Comparison of ENCODE assay signal across 7 mouse cellular contexts in the genomic region with DNA sequence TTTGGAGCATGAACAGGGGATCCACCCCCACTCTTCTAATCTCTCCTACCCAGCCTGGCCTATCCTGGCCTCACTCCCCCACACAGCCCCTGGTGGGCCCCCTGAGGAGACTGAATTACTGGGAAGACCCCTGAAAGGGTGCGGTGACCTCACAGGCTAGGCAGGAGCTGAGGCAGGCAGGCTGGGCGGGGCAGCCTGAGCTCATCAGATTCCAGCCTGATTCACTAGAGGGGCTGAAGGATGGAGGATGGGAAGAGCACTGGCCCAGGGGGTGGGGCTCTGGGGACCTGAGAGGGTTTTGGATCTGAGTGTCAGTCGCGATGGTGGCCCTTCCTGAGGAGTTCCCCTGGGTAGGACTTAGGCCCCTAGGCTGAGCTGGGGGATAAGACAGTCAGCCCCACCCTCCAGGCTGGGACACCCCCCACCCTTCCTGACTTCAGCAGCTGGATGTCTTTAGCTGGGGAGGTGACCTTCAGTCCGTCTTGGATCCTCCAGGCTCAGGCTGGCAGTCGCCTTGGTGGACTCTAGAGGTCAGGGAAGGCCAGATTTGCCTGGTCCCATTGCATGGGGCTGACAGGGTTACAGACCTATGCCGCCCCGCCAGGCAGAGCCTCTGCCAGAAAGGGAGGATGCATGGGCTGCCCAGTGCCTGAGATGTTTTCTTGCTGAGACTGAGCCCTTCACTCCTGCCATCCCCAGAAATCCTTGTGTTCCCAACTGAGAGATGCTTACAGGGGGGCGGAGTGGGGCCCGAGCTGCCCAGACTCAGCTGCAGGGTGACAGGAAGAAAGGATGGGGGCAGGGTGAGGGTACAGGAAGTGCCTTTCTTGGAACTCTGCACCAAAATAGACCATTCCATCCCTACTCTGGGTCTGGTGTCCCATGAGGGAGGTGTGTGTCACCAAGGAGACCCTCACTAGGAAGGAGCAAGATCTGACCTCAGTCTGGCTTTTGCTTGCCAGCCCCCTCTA. TPM values are rescaled to one million over a fixed set of nuclear protein-coding genes. Genes with fewer than 3 reads are reported as not detected.
DNase-seq lines count a peak whose midpoint lies in the region; ATAC-seq and TF ChIP-seq lines count a peak whose summit lies in the region.

No protein-coding gene starts in this region.

- H3ac ChIP-seq in C2C12 (ENCODE audit: control insufficient read depth, insufficient read length, low read depth), result peak overlapping the region; percentile 10

- H3K79me3 ChIP-seq in C2C12 (ENCODE audit: low read depth), result peaks cover 8% of the 10 kb centered on the region

- ATAC-seq in heart, embryonic 14.5 days (ENCODE audit: insufficient number of reproducible peaks, insufficient read depth, low FRiP score, low read depth), result no peak
- peak; percentile 33; the same call in 1 of the 2 replicates for ATAC-seq in limb, embryonic 15.5 days (ENCODE audit: insufficient number of reproducible peaks, low FRiP score, low TSS enrichment, low read depth)
- ATAC-seq in stomach, embryonic 16.5 days (ENCODE audit: insufficient read depth, low FRiP score), result peak; percentile 39

- no peak for TF ChIP-seq POLR2A in ES-Bruce4 (IDR thresholded peaks at IDR 0.05; ENCODE audit: insufficient read depth, low read length)

- H3K9ac ChIP-seq in ES-Bruce4 (ENCODE audit: low read depth, poor library complexity, severe bottlenecking), result no peak overlapping the region
- peak overlapping the region; percentile 14; the same call in 1 of the 2 replicates for H3K9ac ChIP-seq in heart, embryonic 14.5 days (ENCODE audit: low read length)
- H3K9ac ChIP-seq in limb, embryonic 15.5 days, result no peak overlapping the region; the same call in 1 of the 2 replicates
- peak overlapping the region; percentile 32 for H3K9ac ChIP-seq in stomach, embryonic 16.5 days (ENCODE audit: low read length)

- 15% methylated on average over 10 of the region's 10 CpGs for WGBS in heart, embryonic 14.5 days
- 24% methylated on average over 10 of the region's 10 CpGs for WGBS in limb, embryonic 15.5 days
- 15% methylated on average over 10 of the region's 10 CpGs for WGBS in stomach, embryonic 16.5 days

- peaks cover 15% of the 10 kb centered on the region for H3K79me2 ChIP-seq in C2C12 (ENCODE audit: control insufficient read depth, insufficient read depth)

- peaks cover 28% of the 10 kb centered on the region for H3K4me1 ChIP-seq in ES-Bruce4 (ENCODE audit: control insufficient read depth, insufficient read depth, low read length)
- H3K4me1 ChIP-seq in heart, embryonic 14.5 days (ENCODE audit: control insufficient read depth in 2 of 2, insufficient read depth in 2 of 2, low read length in 2 of 2), result peaks cover 23 to 25% of the 10 kb centered on the region in 2 experiments
- H3K4me1 ChIP-seq in limb, embryonic 15.5 days, result peaks cover 46% of the 10 kb centered on the region
- H3K4me1 ChIP-seq in stomach, embryonic 16.5 days (ENCODE audit: control insufficient read depth, insufficient read depth, low read length), result peaks cover 40% of the 10 kb centered on the region

- no peaks in the 10 kb centered on the region for H3K27me3 ChIP-seq in C2C12 (ENCODE audit: control insufficient read depth, insufficient read depth, insufficient read length)
- H3K27me3 ChIP-seq in ES-Bruce4 (ENCODE audit: control insufficient read depth, insufficient read depth, low read length, poor library complexity, severe bottlenecking), result no peaks in the 10 kb centered on the region
- no peaks in the 10 kb centered on the region for H3K27me3 ChIP-seq in heart, embryonic 14.5 days (ENCODE audit: control insufficient read depth, insufficient read depth, low read length)
- H3K27me3 ChIP-seq in limb, embryonic 15.5 days, result peaks cover 1% of the 10 kb centered on the region; the same call in 1 of the 2 replicates
- no peaks in the 10 kb centered on the region for H3K27me3 ChIP-seq in stomach, embryonic 16.5 days (ENCODE audit: control insufficient read depth, insufficient read depth, low read length)

- TF ChIP-seq EP300 in ES-Bruce4 (IDR thresholded peaks at IDR 0.05; ENCODE audit: insufficient read depth, low read depth, low read length), result peak; percentile 31; the same call in 1 of the 2 replicates

- no peak overlapping the region for H3K4me2 ChIP-seq in heart, embryonic 14.5 days (ENCODE audit: low read length)
- no peak overlapping the region for H3K4me2 ChIP-seq in limb, embryonic 15.5 days
- H3K4me2 ChIP-seq in stomach, embryonic 16.5 days (ENCODE audit: low read depth, low read length), result peak overlapping the region; percentile 23; the same call in 1 of the 2 replicates

- TF ChIP-seq CTCF in C2C12 (IDR thresholded peaks at IDR 0.05; ENCODE audit: control insufficient read depth, insufficient read depth, insufficient read length) (no peak), ES-Bruce4 (IDR thresholded peaks at IDR 0.05; ENCODE audit: low read depth, low read length) (no peak)

- H3K27ac ChIP-seq in ES-Bruce4 (ENCODE audit: insufficient read depth, low read length), result peak overlapping the region; percentile 79
- peak overlapping the region in 1 of 2 experiments; percentile 31; a peak in 1 of 4 replicates for H3K27ac ChIP-seq in heart, embryonic 14.5 days (replicated peaks in 1 of 2; ENCODE audit: control insufficient read depth in 1 of 2, insufficient read depth in 1 of 2, low read depth in 2 of 2, low read length in 2 of 2)
- peak overlapping the region; percentile 48 for H3K27ac ChIP-seq in limb, embryonic 15.5 days
- H3K27ac ChIP-seq in stomach, embryonic 16.5 days (ENCODE audit: low read length), result peak overlapping the region; percentile 56

- DNase-seq in thymus, postnatal 4 days, result no peak
- DNase-seq in layer of hippocampus, postnatal 36 days, result no peak

- H3K36me3 ChIP-seq in C2C12 (ENCODE audit: control insufficient read depth, insufficient read depth), result peaks cover 25% of the 10 kb centered on the region
- H3K36me3 ChIP-seq in ES-Bruce4 (ENCODE audit: control insufficient read depth, insufficient read depth, low read length, poor library complexity, severe bottlenecking), result no peaks in the 10 kb centered on the region
- no peaks in the 10 kb centered on the region for H3K36me3 ChIP-seq in heart, embryonic 14.5 days (ENCODE audit: control insufficient read depth, insufficient read depth, low read length)
- no peaks in the 10 kb centered on the region for H3K36me3 ChIP-seq in limb, embryonic 15.5 days
- no peaks in the 10 kb centered on the region for H3K36me3 ChIP-seq in stomach, embryonic 16.5 days (ENCODE audit: control insufficient read depth, insufficient read depth, low read length)

- H3K9me3 ChIP-seq in ES-Bruce4 (replicated peaks; ENCODE audit: control insufficient read depth, insufficient read depth, low read length, poor library complexity, severe bottlenecking), result no peaks in the 10 kb centered on the region
- H3K9me3 ChIP-seq in heart, embryonic 14.5 days (ENCODE audit: control insufficient read depth, low read length), result no peaks in the 10 kb centered on the region
- no peaks in the 10 kb centered on the region for H3K9me3 ChIP-seq in limb, embryonic 15.5 days
- no peaks in the 10 kb centered on the region for H3K9me3 ChIP-seq in stomach, embryonic 16.5 days (replicated peaks; ENCODE audit: control insufficient read depth, low read length)

- H3K4me3 ChIP-seq in C2C12 (ENCODE audit: insufficient read depth, poor library complexity, severe bottlenecking) (no peak overlapping the region), ES-Bruce4 (ENCODE audit: low read depth, low read length) (no peak overlapping the region)
- H3K4me3 ChIP-seq in heart, embryonic 14.5 days (ENCODE audit: control insufficient read depth in 1 of 2, insufficient read depth in 1 of 2, low read depth in 1 of 2, low read length in 2 of 2), result no peak overlapping the region
- no peak overlapping the region for H3K4me3 ChIP-seq in limb, embryonic 15.5 days
- no peak overlapping the region for H3K4me3 ChIP-seq in stomach, embryonic 16.5 days (replicated peaks; ENCODE audit: low read length)

RNA-seq across cellular contexts. Expression of a gene that starts 8.8 kb away (rescaled TPM):
- polyA plus RNA-seq in C2C12 (2012; fragmentation: generic; extraction: Trizol), result 3.2 TPM
- 3.1 and 3.7 TPM in 2 replicates for polyA plus RNA-seq in ES-Bruce4 (2011; ENCODE audit: insufficient read depth, insufficient read length, low read depth, missing spikeins)
- 15.3 and 16.8 TPM in 2 replicates for polyA plus RNA-seq in heart, embryonic 14.5 days (2014; fragmentation: Nextera tagmentation; extraction: Ambion mirVana)
- 95.9 and 117 TPM in 2 replicates for polyA plus RNA-seq in limb, embryonic 15.5 days (2015; fragmentation: Nextera tagmentation; extraction: Ambion mirVana)
- 69.8 and 76.9 TPM in 2 replicates for polyA plus RNA-seq in stomach, embryonic 16.5 days (2015; fragmentation: Nextera tagmentation; extraction: Ambion mirVana)
- total RNA-seq in layer of hippocampus, postnatal 36 days (2021), result 1 to 10 TPM; 2.4 to 3.9 TPM

RNA-seq across cellular contexts. Expression of a gene that starts 8.8 kb away (rescaled TPM):
- 48.9 TPM for polyA plus RNA-seq in C2C12 (2012; fragmentation: generic; extraction: Trizol)
- polyA plus RNA-seq in ES-Bruce4 (2011; ENCODE audit: insufficient read depth, insufficient read length, low read depth, missing spikeins), result 19.2 and 22.7 TPM in 2 replicates
- polyA plus RNA-seq in heart, embryonic 14.5 days (2014; fragmentation: Nextera tagmentation; extraction: Ambion mirVana), result 1.9 and 2.7 TPM in 2 replicates
- polyA plus RNA-seq in limb, embryonic 15.5 days (2015; fragmentation: Nextera tagmentation; extraction: Ambion mirVana), result 2.6 and 3.2 TPM in 2 replicates
- polyA plus RNA-seq in stomach, embryonic 16.5 days (2015; fragmentation: Nextera tagmentation; extraction: Ambion mirVana), result 4.5 and 4.9 TPM in 2 replicates
- 100 to 1,000 TPM; 111 to 113 TPM for total RNA-seq in layer of hippocampus, postnatal 36 days (2021)

RNA-seq across cellular contexts. Expression of a gene that starts 17.9 kb away (rescaled TPM):
- polyA plus RNA-seq in C2C12 (2012; fragmentation: generic; extraction: Trizol) (55.3 TPM), ES-Bruce4 (2011; ENCODE audit: insufficient read depth, insufficient read length, low read depth, missing spikeins) (22.3 and 24.0 TPM in 2 replicates)
- polyA plus RNA-seq in heart, embryonic 14.5 days (2014; fragmentation: Nextera tagmentation; extraction: Ambion mirVana), result 27.5 and 31.2 TPM in 2 replicates
- polyA plus RNA-seq in limb, embryonic 15.5 days (2015; fragmentation: Nextera tagmentation; extraction: Ambion mirVana), result 41.6 and 42.4 TPM in 2 replicates
- polyA plus RNA-seq in stomach, embryonic 16.5 days (2015; fragmentation: Nextera tagmentation; extraction: Ambion mirVana), result 39.8 and 43.9 TPM in 2 replicates
- 10 to 100 TPM; 20.2 to 20.8 TPM for total RNA-seq in layer of hippocampus, postnatal 36 days (2021)

RNA-seq across cellular contexts. Expression of a gene that starts 20.4 kb away (rescaled TPM):
- 1.5 TPM for polyA plus RNA-seq in C2C12 (2012; fragmentation: generic; extraction: Trizol)
- not detected in 2 replicates for polyA plus RNA-seq in ES-Bruce4 (2011; ENCODE audit: insufficient read depth, insufficient read length, low read depth, missing spikeins)
- polyA plus RNA-seq in heart, embryonic 14.5 days (2014; fragmentation: Nextera tagmentation; extraction: Ambion mirVana), result 1.3 and 1.4 TPM in 2 replicates
- polyA plus RNA-seq in limb, embryonic 15.5 days (2015; fragmentation: Nextera tagmentation; extraction: Ambion mirVana), result 2.5 and 3.0 TPM in 2 replicates
- polyA plus RNA-seq in stomach, embryonic 16.5 days (2015; fragmentation: Nextera tagmentation; extraction: Ambion mirVana), result 0.99 and 1.3 TPM in 2 replicates
- total RNA-seq in layer of hippocampus, postnatal 36 days (2021), result 1 to 10 TPM; 4.5 to 5.0 TPM

RNA-seq across cellular contexts. Expression of a gene that starts 20.5 kb away (rescaled TPM):
- polyA plus RNA-seq in C2C12 (2012; fragmentation: generic; extraction: Trizol), result 28.1 TPM
- 8.9 and 10.9 TPM in 2 replicates for polyA plus RNA-seq in ES-Bruce4 (2011; ENCODE audit: insufficient read depth, insufficient read length, low read depth, missing spikeins)
- 49.9 and 53.1 TPM in 2 replicates for polyA plus RNA-seq in heart, embryonic 14.5 days (2014; fragmentation: Nextera tagmentation; extraction: Ambion mirVana)
- polyA plus RNA-seq in limb, embryonic 15.5 days (2015; fragmentation: Nextera tagmentation; extraction: Ambion mirVana), result 45.1 and 47.9 TPM in 2 replicates
- polyA plus RNA-seq in stomach, embryonic 16.5 days (2015; fragmentation: Nextera tagmentation; extraction: Ambion mirVana), result 41.8 and 44.1 TPM in 2 replicates
- total RNA-seq in layer of hippocampus, postnatal 36 days (2021), result 100 to 1,000 TPM; 110 to 126 TPM

Comparison
In these comparisons a context has a peak if more than half of its experiments do, and no peak if none do; other contexts are left out.
1. H3K9ac ChIP-seq: peak in heart, embryonic 14.5 days (single experiment) and stomach, embryonic 16.5 days (single experiment); none in ES-Bruce4 (single experiment) and limb, embryonic 15.5 days (single experiment).